Mouse (Mus musculus) gastrocnemius, adult 18-20 months (tissue): Measurements from ENCODE around the gene Gm9045. TPM values are rescaled to one million over a fixed set of nuclear protein-coding genes. Genes with fewer than 3 reads are reported as not detected.
A peak's percentile ranks its signal among the peaks of the same experiment; 100 is the strongest.
"Not testable (repeated sequence)": the region's sequence is repeated elsewhere in the genome, so short reads cannot be mapped to it uniquely, and the experiment has no call there.

Source experiments
- DNase-seq: peaks from one replicate; pipeline ENCODE4 v3.0.0; 2021; ENCODE audit warnings: low spot score
- long read RNA-seq, 2 experiments: library from polyadenylated mRNA; stranded (forward); transcript quantifications; one replicate each; pipeline ENCODE4 v2.0.0; 2021
- total RNA-seq, 2 experiments: library from RNA; stranded (reverse); gene quantifications; 2 replicates each; pipeline ENCODE4 v1.2.3; 2021

Gene Gm9045
- total RNA-seq = not detected
- long read RNA-seq, experiment 1 = 0 reads
- long read RNA-seq, experiment 2 = 0 reads

DNA sequence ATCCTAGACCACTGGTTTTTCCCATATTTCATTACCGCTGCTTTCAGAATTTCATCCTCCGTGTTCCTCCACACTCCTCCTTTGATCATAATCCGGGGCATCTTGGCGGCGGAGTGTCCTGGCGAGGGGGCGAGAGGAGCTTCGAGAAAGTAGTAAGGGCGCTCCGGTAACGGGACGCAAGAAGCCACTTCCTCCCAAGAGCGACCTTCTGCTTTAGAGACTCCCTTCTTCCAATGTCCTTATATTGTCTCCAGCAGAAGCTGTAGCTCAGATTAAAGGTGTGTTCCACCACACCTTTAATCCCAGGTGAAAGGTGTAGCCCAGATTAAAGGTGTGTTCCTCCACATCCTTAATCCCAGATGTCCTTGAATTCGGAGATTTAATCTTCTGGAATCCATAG lies at the start of gene Gm9045:
Gene Gm9045 (minus strand): TSS at position 101 of the 400 bp plus-strand sequence.
- DNase-seq = not testable (repeated sequence)

DNA sequence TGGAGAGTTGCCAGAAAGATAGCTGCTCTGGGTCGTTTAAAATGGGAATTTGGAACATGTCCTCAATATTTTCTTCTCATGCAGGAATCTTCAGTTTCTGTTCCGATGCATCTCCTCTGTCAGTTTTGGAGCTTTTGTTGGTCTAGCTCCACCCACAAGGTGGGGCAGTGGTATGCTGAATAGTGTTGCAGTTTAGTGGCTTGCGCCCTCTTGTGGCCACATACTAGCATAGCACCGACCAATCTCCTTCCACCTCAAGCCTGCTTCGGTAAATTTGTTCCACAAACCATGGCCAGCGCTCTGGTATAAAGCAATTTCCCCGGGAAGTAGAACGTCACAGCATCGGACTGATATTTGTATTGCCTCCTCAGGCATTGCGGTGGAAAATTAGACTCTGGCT lies 32.8 kb upstream of the Gm9045 start:
- DNase-seq = peak; percentile 66

DNA sequence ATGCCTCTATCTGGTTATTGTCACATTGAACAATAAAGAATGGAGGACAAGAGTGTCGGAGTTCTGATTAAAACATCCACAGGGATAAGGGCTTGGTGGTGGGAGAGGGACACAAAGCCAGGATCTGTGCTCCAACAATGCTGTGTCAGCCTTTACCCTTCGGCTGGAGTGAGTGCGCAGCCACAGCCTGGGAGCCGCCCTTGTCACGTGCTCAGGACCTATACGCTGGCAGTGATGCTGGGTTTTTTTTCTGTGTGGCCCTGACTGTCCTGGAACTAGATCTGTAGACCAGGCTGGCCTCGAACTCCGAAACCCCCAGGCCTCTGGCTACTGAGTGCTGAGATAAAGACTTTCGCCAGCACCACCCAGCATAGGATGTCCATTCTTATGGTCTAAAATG lies 31.9 kb upstream of the Gm9045 start:
- no peak for DNase-seq

DNA sequence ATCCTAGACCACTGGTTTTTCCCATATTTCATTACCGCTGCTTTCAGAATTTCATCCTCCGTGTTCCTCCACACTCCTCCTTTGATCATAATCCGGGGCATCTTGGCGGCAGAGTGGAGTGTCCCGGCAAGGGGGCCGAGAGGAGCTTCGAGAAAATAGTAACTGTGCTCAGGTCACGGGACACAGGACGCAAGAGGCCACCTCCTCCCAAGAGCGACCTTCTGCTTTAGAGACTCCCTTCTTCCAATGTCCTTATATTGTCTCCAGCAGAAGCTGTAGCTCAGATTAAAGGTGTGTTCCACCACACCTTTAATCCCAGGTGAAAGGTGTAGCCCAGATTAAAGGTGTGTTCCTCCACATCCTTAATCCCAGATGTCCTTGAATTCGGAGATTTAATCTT lies 16.4 kb upstream of the Gm9045 start, which contains the start of gene Gm9049:
Gene Gm9049 (minus strand): TSS at position 101 of the 400 bp plus-strand sequence.
- not testable (repeated sequence) for DNase-seq

DNA sequence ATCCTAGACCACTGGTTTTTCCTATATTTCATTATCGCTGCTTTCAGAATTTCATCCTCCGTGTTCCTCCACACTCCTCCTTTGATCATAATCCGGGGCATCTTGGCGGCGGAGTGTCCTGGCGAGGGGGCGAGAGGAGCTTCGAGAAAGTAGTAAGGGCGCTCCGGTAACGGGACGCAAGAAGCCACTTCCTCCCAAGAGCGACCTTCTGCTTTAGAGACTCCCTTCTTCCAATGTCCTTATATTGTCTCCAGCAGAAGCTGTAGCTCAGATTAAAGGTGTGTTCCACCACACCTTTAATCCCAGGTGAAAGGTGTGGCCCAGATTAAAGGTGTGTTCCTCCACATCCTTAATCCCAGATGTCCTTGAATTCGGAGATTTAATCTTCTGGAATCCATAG lies 10.9 kb upstream of the Gm9045 start, which contains the start of gene Gm9048:
Gene Gm9048 (minus strand): TSS at position 101 of the 400 bp plus-strand sequence.
- not testable (repeated sequence) for DNase-seq

DNA sequence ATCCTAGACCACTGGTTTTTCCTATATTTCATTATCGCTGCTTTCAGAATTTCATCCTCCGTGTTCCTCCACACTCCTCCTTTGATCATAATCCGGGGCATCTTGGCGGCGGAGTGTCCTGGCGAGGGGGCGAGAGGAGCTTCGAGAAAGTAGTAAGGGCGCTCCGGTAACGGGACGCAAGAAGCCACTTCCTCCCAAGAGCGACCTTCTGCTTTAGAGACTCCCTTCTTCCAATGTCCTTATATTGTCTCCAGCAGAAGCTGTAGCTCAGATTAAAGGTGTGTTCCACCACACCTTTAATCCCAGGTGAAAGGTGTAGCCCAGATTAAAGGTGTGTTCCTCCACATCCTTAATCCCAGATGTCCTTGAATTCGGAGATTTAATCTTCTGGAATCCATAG lies 5.5 kb upstream of the Gm9045 start, which contains the start of gene Gm9046:
Gene Gm9046 (minus strand): TSS at position 101 of the 400 bp plus-strand sequence.
- DNase-seq = not testable (repeated sequence)

DNA sequence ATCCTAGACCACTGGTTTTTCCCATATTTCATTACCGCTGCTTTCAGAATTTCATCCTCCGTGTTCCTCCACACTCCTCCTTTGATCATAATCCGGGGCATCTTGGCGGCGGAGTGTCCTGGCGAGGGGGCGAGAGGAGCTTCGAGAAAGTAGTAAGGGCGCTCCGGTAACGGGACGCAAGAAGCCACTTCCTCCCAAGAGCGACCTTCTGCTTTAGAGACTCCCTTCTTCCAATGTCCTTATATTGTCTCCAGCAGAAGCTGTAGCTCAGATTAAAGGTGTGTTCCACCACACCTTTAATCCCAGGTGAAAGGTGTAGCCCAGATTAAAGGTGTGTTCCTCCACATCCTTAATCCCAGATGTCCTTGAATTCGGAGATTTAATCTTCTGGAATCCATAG lies 5.3 kb downstream of the Gm9045 start, which contains the start of gene Gm9044:
Gene Gm9044 (minus strand): TSS at position 101 of the 400 bp plus-strand sequence.
- not testable (repeated sequence) for DNase-seq

DNA sequence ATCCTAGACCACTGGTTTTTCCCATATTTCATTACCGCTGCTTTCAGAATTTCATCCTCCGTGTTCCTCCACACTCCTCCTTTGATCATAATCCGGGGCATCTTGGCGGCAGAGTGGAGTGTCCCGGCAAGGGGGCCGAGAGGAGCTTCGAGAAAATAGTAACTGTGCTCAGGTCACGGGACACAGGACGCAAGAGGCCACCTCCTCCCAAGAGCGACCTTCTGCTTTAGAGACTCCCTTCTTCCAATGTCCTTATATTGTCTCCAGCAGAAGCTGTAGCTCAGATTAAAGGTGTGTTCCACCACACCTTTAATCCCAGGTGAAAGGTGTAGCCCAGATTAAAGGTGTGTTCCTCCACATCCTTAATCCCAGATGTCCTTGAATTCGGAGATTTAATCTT lies 10.8 kb downstream of the Gm9045 start, which contains the start of gene Gm9040:
Gene Gm9040 (minus strand): TSS at position 101 of the 400 bp plus-strand sequence.
- DNase-seq = not testable (repeated sequence)

DNA sequence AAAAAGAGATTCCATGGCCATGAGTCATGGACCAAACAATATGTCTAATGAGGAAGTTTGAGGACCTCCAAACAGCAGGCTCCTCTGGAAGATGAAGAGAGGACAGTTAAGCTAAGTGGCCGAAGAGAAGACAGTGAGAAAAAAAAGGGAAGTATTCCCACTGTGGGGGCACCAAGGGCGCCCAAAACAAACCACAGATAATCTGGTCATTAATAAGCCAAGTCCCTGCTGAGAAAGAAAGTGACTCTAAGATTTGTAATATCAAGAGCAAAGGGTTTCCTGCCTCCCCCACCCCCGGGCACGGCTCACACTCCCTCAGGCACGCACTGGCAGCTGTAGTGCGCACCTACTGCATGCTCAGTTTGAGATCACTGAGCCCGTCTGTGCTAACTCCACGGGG lies 18.6 kb downstream of the Gm9045 start:
- no peak for DNase-seq

DNA sequence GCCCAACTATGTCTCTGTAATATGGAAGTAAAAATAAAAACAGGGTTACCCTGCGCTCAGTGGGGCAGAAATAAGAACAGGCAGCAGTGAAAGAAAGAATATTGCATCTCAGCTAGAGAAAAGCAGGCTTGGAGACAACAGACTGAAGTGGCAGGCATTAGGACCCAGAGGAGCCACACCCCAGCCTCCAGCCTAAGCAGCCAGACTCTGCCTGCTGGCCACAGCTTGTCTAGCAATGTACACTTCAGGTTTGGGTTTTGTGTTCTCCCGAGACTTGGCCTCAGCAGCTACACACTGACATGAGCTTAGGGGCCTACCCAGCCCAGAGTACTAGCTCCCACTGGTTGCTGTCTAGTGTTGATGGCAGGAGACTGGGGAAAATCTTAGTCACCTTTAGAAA lies 35.5 kb downstream of the Gm9045 start:
- not testable (repeated sequence) for DNase-seq

DNA sequence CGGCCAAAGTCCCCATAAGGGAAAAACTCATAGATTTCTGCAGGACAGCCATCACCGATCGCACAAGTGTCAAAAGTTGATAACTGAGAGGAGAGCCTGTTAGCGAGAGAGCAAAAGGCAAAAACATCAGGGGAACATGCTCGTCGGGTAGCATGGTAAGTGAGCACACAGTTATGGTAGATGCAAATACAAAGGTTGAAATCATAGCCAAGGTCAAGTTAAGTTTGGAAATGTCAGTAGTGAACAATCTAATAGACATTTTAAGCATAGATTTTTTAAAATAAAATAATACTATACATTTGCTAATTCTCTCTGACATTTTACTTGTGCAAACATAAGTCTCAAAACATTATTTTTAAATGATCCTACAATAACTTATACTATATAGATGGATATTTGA lies 42.7 kb downstream of the Gm9045 start, which contains the start of gene Iltifb:
Gene Iltifb (minus strand): TSS at position 101 of the 400 bp plus-strand sequence.
- DNase-seq = no peak

Other genes with a start within 250 kb of the Gm9045 start
- gene Mdm1, start 196.0 kb downstream of the Gm9045 start, total RNA-seq = 1 to 10 TPM; 2.1 to 2.8 TPM
- gene Il22, start 132.9 kb downstream of the Gm9045 start, total RNA-seq = not detected
- under 1 TPM; 0.39 to 0.43 TPM for gene Gm32717, start 97.1 kb downstream of the Gm9045 start, total RNA-seq
- gene Gm32802, start 79.1 kb downstream of the Gm9045 start, total RNA-seq = under 1 TPM; 0.39 to 0.43 TPM
- gene Iltifb, start 42.8 kb downstream of the Gm9045 start, total RNA-seq = not detected
- not detected for gene Gm9040, start 10.9 kb downstream of the Gm9045 start, total RNA-seq
- not detected for gene Gm9044, start 5.4 kb downstream of the Gm9045 start, total RNA-seq
- not detected for gene Gm9046, start 5.4 kb upstream of the Gm9045 start, total RNA-seq
- gene Gm9048, start 10.8 kb upstream of the Gm9045 start, total RNA-seq = not detected
- not detected for gene Gm9049, start 16.3 kb upstream of the Gm9045 start, total RNA-seq
- gene Ifng, start 103.2 kb upstream of the Gm9045 start, total RNA-seq = not detected